Mouse (Mus musculus) spleen, adult 2 months (tissue): ENCODE data around the gene Plekhh1. TPM values are rescaled to one million over a fixed set of nuclear protein-coding genes. Genes with fewer than 3 reads are reported as not detected.

Experiments
- DNase-seq, 2 experiments: peaks; one replicate each; pipeline versions ENCODE4 v3.0.0 to v3.0.0-alpha.2; 2012 to 2021; ENCODE audit warnings: low spot score in 2 of 2, low read depth in 1 of 2
- H3K27ac ChIP-seq: fragments of 200-500 bp; 2 replicates; pipeline ENCODE4 v1.5.1; 2012; ENCODE audit warnings: low read length, inconsistent platforms; ENCODE audit not compliant: insufficient read depth
- H3K27me3 ChIP-seq: fragments of 200-500 bp; 2 replicates; pipeline ENCODE4 v1.6.1; 2012; ENCODE audit warnings: mild to moderate bottlenecking, moderate library complexity, low read length, inconsistent platforms; ENCODE audit not compliant: control insufficient read depth, insufficient read depth
- H3K36me3 ChIP-seq: fragments of 200-500 bp; 2 replicates; pipeline ENCODE4 v1.6.1; 2012; ENCODE audit warnings: mild to moderate bottlenecking, low read length, inconsistent platforms; ENCODE audit not compliant: control insufficient read depth, insufficient read depth
- H3K4me1 ChIP-seq: fragments of 200-500 bp; 2 replicates; pipeline ENCODE4 v1.6.1; 2011; ENCODE audit warnings: inconsistent platforms; ENCODE audit not compliant: control insufficient read depth, insufficient read depth, insufficient read length
- H3K4me3 ChIP-seq: fragments of 200-500 bp; 2 replicates; pipeline ENCODE4 v1.5.1; 2011; ENCODE audit warnings: mild to moderate bottlenecking, inconsistent platforms; ENCODE audit not compliant: insufficient read depth, insufficient read length; ENCODE audit errors: extremely low read depth
- CTCF ChIP-seq: fragments of 200-500 bp; IDR thresholded peaks from 2 replicates; pipeline ENCODE4 v1.5.1; 2011; ENCODE audit warnings: mild to moderate bottlenecking, inconsistent platforms; ENCODE audit not compliant: insufficient read depth, insufficient read length, insufficient replicate concordance; ENCODE audit errors: extremely low read depth
- POLR2A ChIP-seq: fragments of 200-500 bp; IDR thresholded peaks from 2 replicates; pipeline ENCODE4 v1.6.1; 2011; ENCODE audit warnings: low read depth, low read length, inconsistent platforms
- WGBS: fragments of 180-500 bp; shearing (Covaris S2); methylation state at CpG from one replicate; pipeline ENCODE4 v1.1.7; 2018; 5-methylcytosine and 5-hydroxymethylcytosine counted together
- polyA plus RNA-seq: library from polyadenylated mRNA; depleted of rRNA; stranded (reverse); fragments of >200 nt; gene quantifications from 2 replicates; pipeline ENCODE4 v1.2.3, GENCODE M21; 2012; rRNA removed

Plekhh1 gene
- polyA plus RNA-seq, 1 experiment, result 0.28 TPM

DNA sequence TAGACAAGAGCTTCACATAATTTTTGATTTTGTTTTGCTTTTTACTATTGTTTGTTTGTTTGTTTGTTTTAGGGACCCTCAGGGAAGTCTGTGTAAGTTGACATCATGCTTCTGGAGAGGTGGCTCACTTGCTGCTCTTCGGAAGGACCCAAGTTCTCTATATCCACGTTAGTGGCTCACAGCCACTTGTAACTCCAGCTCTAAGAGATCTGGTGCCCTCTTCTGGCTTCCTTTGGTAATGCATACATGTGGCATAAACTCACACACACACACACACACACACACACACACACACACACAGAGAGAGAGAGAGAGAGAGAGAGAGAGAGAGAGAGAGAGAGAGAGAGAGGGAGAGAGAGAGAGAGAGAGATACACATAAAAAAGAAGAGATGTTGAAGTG, 75.6 kb downstream of the Plekhh1 start:
- WGBS, result 66% methylated on average over 2 of the region's 2 CpGs
- Histone ChIP-seq H3K27me3 (no peaks in the 10 kb centered on the region), H3K4me3 (no peak overlapping the region), H3K27ac (no peak overlapping the region), H3K36me3 (no peaks in the 10 kb centered on the region), H3K4me1 (no peaks in the 10 kb centered on the region)
- DNase-seq, result no peak
- no peak for TF ChIP-seq POLR2A
- no peak for TF ChIP-seq CTCF

GRCm38 (mm10) chr12:79105312-79105711, 76.3 kb downstream of the Plekhh1 start:
- 90% methylated on average over 5 of the region's 5 CpGs for WGBS
- H3K27ac ChIP-seq, result no peak overlapping the region
- no peaks in the 10 kb centered on the region for H3K36me3 ChIP-seq
- no peak overlapping the region for H3K4me3 ChIP-seq
- TF ChIP-seq CTCF, result no peak
- TF ChIP-seq POLR2A, result no peak
- no peak for DNase-seq
- no peaks in the 10 kb centered on the region for H3K4me1 ChIP-seq
- no peaks in the 10 kb centered on the region for H3K27me3 ChIP-seq

DNA sequence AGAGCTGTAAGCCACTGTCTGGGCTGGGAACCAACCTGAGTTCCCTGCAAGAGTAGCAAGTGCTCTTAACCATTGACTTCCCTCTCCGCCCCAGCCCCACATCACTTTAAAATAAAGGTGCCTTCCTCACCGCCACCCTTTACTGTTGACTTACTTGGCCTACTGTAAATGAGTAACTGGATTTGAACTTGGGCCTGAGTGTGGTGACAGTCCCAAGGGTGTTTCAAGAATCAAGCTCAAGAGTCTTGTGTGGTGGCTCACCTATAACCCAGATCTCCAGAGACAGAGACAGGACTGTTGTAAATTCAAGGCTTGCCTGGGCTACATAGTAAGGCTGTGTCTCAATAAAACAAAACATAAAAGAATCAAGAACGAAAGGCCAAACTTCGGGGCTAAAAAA, 90.0 kb downstream of the Plekhh1 start:
- Histone ChIP-seq H3K4me1 (no peaks in the 10 kb centered on the region), H3K36me3 (no peaks in the 10 kb centered on the region), H3K4me3 (no peak overlapping the region), H3K27me3 (no peaks in the 10 kb centered on the region; the same call in 1 of the 2 replicates), H3K27ac (no peak overlapping the region)
- TF ChIP-seq POLR2A (no peak), CTCF (no peak)
- WGBS, result 84% methylated on average over 4 of the region's 4 CpGs
- DNase-seq, result no peak

DNA sequence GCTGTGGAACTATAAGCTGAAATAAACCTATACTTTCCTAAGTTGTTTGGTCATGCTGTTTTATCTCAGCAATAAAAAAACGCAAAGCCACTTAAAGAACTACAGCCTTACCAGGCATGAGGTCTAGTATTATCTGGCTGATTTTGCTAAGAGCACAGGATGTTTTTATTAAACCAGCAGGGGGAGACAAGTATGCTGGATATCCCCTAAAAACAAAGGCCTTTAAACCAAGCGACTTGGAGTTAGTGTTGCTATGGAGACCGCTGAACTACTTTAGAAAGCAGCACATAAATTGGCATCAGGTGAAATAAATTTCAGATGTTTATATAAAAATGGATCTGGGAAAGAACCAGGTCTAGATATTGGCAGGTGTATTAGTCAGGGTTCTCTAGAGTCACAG, 93.9 kb downstream of the Plekhh1 start:
- Histone ChIP-seq H3K4me3 (no peak overlapping the region), H3K36me3 (no peaks in the 10 kb centered on the region), H3K27me3 (no peaks in the 10 kb centered on the region; the same call in 1 of the 2 replicates), H3K27ac (no peak overlapping the region), H3K4me1 (no peaks in the 10 kb centered on the region)
- TF ChIP-seq POLR2A (no peak), CTCF (no peak)
- WGBS, result 35% methylated on average over 3 of the region's 3 CpGs
- no peak for DNase-seq

- Histone ChIP-seq H3K27me3 (peaks cover 12% of the 10 kb centered on the region), H3K4me3 (peak within 1 kb of the TSS; percentile 50), H3K4me1 (peaks cover 6% of the 10 kb centered on the region; the same call in 1 of the 2 replicates), H3K36me3 (no peaks in the 10 kb centered on the region), H3K27ac (no peak within 1 kb of the TSS)
- WGBS, result 3% methylated on average over 47 of the region's 47 CpGs
- TF ChIP-seq POLR2A (no peak), CTCF (no peak)
- DNase-seq, result peak; percentile 55 to 68
Observed at GRCm38 (mm10) chr12:79130299-79131177, 101.6 kb downstream of the Plekhh1 start, which contains the start of gene Arg2. Gene Arg2, plus strand, starts transcription at chr12:79130777.

Other genes starting within 250 kb of the Plekhh1 start
- 4.4 and 6.8 TPM in 2 replicates for gene Atp6v1d, start 167.5 kb upstream of the Plekhh1 start, polyA plus RNA-seq
- gene Eif2s1, start 167.3 kb upstream of the Plekhh1 start, polyA plus RNA-seq, result 5.2 and 6.0 TPM in 2 replicates
- gene Plek2, start 122.2 kb upstream of the Plekhh1 start, polyA plus RNA-seq, result 0.54 and 0.94 TPM in 2 replicates
- gene Tmem229b, start 21.5 kb upstream of the Plekhh1 start, polyA plus RNA-seq, result 41.6 and 50.9 TPM in 2 replicates
- gene Pigh, start 60.5 kb downstream of the Plekhh1 start, polyA plus RNA-seq, result 9.0 and 14.9 TPM in 2 replicates
- 0.47 and 0.76 TPM in 2 replicates for gene Arg2, start 101.6 kb downstream of the Plekhh1 start, polyA plus RNA-seq
- gene Vti1b, start 143.5 kb downstream of the Plekhh1 start, polyA plus RNA-seq, result 25.0 and 25.6 TPM in 2 replicates
- 4.3 and 6.0 TPM in 2 replicates for gene Rdh11, start 163.1 kb downstream of the Plekhh1 start, polyA plus RNA-seq
- gene Rdh12, start 179.8 kb downstream of the Plekhh1 start, polyA plus RNA-seq, result 6.5 and 7.0 TPM in 2 replicates